Mouse (Mus musculus) small intestine, adult 2 months (tissue): ENCODE measurements around the gene Tmub2.

Source experiments
- CTCF ChIP-seq: fragments of 200-500 bp; IDR thresholded peaks from 2 replicates; pipeline ENCODE4 v1.5.1; 2012; ENCODE audit warnings: low read depth, mild to moderate bottlenecking, control low read depth, inconsistent platforms, low read length, moderate library complexity, mixed read lengths; ENCODE audit not compliant: insufficient replicate concordance, insufficient read length; ENCODE audit errors: extremely low read depth
- POLR2A ChIP-seq: fragments of 200-500 bp; IDR thresholded peaks from 2 replicates; pipeline ENCODE4 v1.6.1; 2012; ENCODE audit warnings: low read depth, mild to moderate bottlenecking, control low read depth, inconsistent platforms, low read length, moderate library complexity

DNA sequence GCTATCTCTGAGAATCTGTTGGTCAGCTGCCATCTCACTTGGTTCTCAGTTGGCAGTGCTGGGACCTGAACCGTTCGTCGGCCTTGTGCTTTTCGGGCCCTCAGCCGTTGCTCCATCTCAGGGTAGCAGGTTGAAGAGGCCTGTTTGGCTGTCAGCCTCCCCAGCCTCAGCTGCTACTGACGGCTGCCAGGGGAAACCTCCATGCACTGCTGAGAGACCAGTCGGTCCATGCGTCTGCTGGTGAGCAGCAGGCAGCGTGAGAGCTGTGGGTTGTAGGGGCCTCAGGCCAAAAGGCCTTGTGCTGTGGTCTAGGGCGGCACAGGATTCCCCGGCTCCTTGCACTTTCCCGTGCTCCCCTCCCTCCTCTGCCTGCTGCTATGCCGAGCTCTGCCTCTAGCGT is 18.9 kb upstream of the Tmub2 start:
- TF ChIP-seq CTCF (no peak), POLR2A (no peak)
